Mouse (Mus musculus) ES-Bruce4 (cell line): ENCODE data around the gene Cib4.
A peak's percentile ranks its signal among the peaks of the same experiment; 100 is the strongest.

ENCODE experiments used
- CTCF ChIP-seq: IDR thresholded peaks from one replicate; pipeline ENCODE4 v1.8.1; 2011; ENCODE audit warnings: low read depth, low read length
- EP300 ChIP-seq: IDR thresholded peaks from 2 replicates; pipeline ENCODE4 v1.6.1; 2011; ENCODE audit warnings: low read depth, low read length; ENCODE audit not compliant: insufficient read depth
- POLR2A ChIP-seq: IDR thresholded peaks from one replicate; pipeline ENCODE4 v1.8.1; 2011; ENCODE audit warnings: low read length; ENCODE audit not compliant: insufficient read depth

DNA sequence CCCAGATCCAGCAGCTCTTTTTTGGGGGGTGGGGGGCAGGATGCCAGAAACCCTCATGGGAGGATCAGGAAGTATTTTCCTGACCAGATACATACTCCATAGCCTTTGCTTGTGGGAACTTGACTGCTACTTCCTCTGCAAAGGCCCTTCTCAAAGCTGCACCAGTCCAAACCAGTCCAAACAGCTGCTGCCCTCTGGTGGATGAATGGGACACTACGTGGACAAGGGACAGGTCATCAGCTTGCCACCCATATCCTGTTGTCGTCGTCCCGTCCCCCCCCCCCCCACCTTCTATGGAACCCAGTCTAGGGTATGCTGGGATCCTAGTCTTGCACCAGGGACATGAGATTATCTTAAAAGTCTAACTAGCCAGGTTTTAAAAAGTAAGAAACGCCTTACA is 63.3 kb downstream of the Cib4 start:
- TF ChIP-seq CTCF (peak; percentile 86), EP300 (no peak), POLR2A (no peak)
